Comparison of ENCODE assay signal across 8 mouse cellular contexts in genomic region chr7:120635362-120635781, GRCm38 (mm10). TPM values are rescaled to one million over a fixed set of nuclear protein-coding genes. Genes with fewer than 3 reads are reported as not detected.
DNase-seq lines count a peak whose midpoint lies in the region; ATAC-seq and TF ChIP-seq lines count a peak whose summit lies in the region.

No protein-coding gene starts in this region.

- DNase-seq in layer of hippocampus, adult 2 months (ENCODE audit: low spot score in 2 of 2) = no peak
- DNase-seq in layer of hippocampus, adult 11-12 months (ENCODE audit: low spot score) = no peak
- DNase-seq in cerebellum, postnatal 14 days = no peak
- DNase-seq in adrenal gland, adult 18-20 months (ENCODE audit: low spot score in 2 of 2) = no peak
- no peak for DNase-seq in layer of hippocampus, adult 9-11 months

- H3K4me2 ChIP-seq in embryonic facial prominence, embryonic 12.5 days (replicated peaks) = peak overlapping the region; percentile 71
- H3K4me2 ChIP-seq in intestine, postnatal 0 days (replicated peaks; ENCODE audit: low read depth) = peak overlapping the region; percentile 77
- peak overlapping the region; percentile 82 for H3K4me2 ChIP-seq in neural tube, embryonic 13.5 days

- H3K9ac ChIP-seq in embryonic facial prominence, embryonic 12.5 days = peak overlapping the region; percentile 91
- H3K9ac ChIP-seq in intestine, postnatal 0 days (ENCODE audit: low read depth, low read length) = peak overlapping the region; percentile 94
- peak overlapping the region; percentile 91 for H3K9ac ChIP-seq in neural tube, embryonic 13.5 days

- under 1% methylated on average over 32 of the region's 32 CpGs for WGBS in embryonic facial prominence, embryonic 12.5 days
- 0% methylated on average over 32 of the region's 32 CpGs for WGBS in intestine, postnatal 0 days
- WGBS in neural tube, embryonic 13.5 days = 0% methylated on average over 32 of the region's 32 CpGs

- H3K4me1 ChIP-seq in embryonic facial prominence, embryonic 12.5 days = peaks cover 12% of the 10 kb centered on the region
- H3K4me1 ChIP-seq in intestine, postnatal 0 days (replicated peaks; ENCODE audit: control insufficient read depth, insufficient read depth, low read length) = peaks cover 6% of the 10 kb centered on the region
- peaks cover 22% of the 10 kb centered on the region for H3K4me1 ChIP-seq in neural tube, embryonic 13.5 days (replicated peaks)

- ATAC-seq in embryonic facial prominence, embryonic 12.5 days (ENCODE audit: insufficient number of reproducible peaks, insufficient read depth, low FRiP score, low TSS enrichment) = peak; percentile 86; the same call in 1 of the 2 replicates
- ATAC-seq in intestine, postnatal 0 days = peak; percentile 81
- ATAC-seq in neural tube, embryonic 13.5 days (ENCODE audit: low read depth) = peak; percentile 89

- peaks cover 24% of the 10 kb centered on the region for H3K36me3 ChIP-seq in embryonic facial prominence, embryonic 12.5 days
- H3K36me3 ChIP-seq in intestine, postnatal 0 days (ENCODE audit: control insufficient read depth, insufficient read depth) = peaks cover 20% of the 10 kb centered on the region
- peaks cover 24% of the 10 kb centered on the region for H3K36me3 ChIP-seq in neural tube, embryonic 13.5 days

- TF ChIP-seq CTCF in layer of hippocampus, adult 2 months (conservative IDR thresholded peaks at IDR 0.05) = no peak
- no peak for TF ChIP-seq CTCF in intestine, postnatal 0 days (IDR thresholded peaks at IDR 0.05; ENCODE audit: low read depth)

- H3K27ac ChIP-seq in layer of hippocampus, adult 2 months = peak overlapping the region; percentile 96
- H3K27ac ChIP-seq in embryonic facial prominence, embryonic 12.5 days = peak overlapping the region; percentile 96
- peak overlapping the region; percentile 97 for H3K27ac ChIP-seq in intestine, postnatal 0 days (ENCODE audit: low read depth, low read length)
- peak overlapping the region; percentile 91 for H3K27ac ChIP-seq in neural tube, embryonic 13.5 days (replicated peaks)

- peak overlapping the region; percentile 82 for H3K4me3 ChIP-seq in layer of hippocampus, adult 2 months
- peak overlapping the region; percentile 98 for H3K4me3 ChIP-seq in embryonic facial prominence, embryonic 12.5 days
- H3K4me3 ChIP-seq in intestine, postnatal 0 days (ENCODE audit: low read depth, low read length) = peak overlapping the region; percentile 91
- H3K4me3 ChIP-seq in neural tube, embryonic 13.5 days = peak overlapping the region; percentile 78

- no peaks in the 10 kb centered on the region for H3K27me3 ChIP-seq in embryonic facial prominence, embryonic 12.5 days
- no peaks in the 10 kb centered on the region for H3K27me3 ChIP-seq in intestine, postnatal 0 days (replicated peaks; ENCODE audit: control insufficient read depth, insufficient read depth, low read length)
- H3K27me3 ChIP-seq in neural tube, embryonic 13.5 days = no peaks in the 10 kb centered on the region

- no peaks in the 10 kb centered on the region for H3K9me3 ChIP-seq in embryonic facial prominence, embryonic 12.5 days
- no peaks in the 10 kb centered on the region for H3K9me3 ChIP-seq in intestine, postnatal 0 days (ENCODE audit: control insufficient read depth)
- H3K9me3 ChIP-seq in neural tube, embryonic 13.5 days = no peaks in the 10 kb centered on the region

RNA-seq across cellular contexts. Expression of gene Uqcrc2, which starts 0.4 kb away (rescaled TPM):
- total RNA-seq in layer of hippocampus, adult 2 months (2021) = 100 to 1,000 TPM; 233 to 241 TPM
- 166 and 177 TPM in 2 replicates for polyA plus RNA-seq in embryonic facial prominence, embryonic 12.5 days (2016; fragmentation: Nextera tagmentation; extraction: Ambion mirVana)
- polyA plus RNA-seq in intestine, postnatal 0 days (2015; fragmentation: Nextera tagmentation; extraction: Ambion mirVana) = 246 and 267 TPM in 2 replicates
- 194 and 221 TPM in 2 replicates for polyA plus RNA-seq in neural tube, embryonic 13.5 days (2015; fragmentation: Nextera tagmentation; extraction: Ambion mirVana)
- 100 to 1,000 TPM; 378 to 592 TPM for total RNA-seq in adrenal gland, adult 18-20 months (2021)

RNA-seq across cellular contexts. Expression of gene Pdzd9, which starts 34.8 kb away (rescaled TPM):
- not detected for total RNA-seq in layer of hippocampus, adult 2 months (2021)
- polyA plus RNA-seq in embryonic facial prominence, embryonic 12.5 days (2016; fragmentation: Nextera tagmentation; extraction: Ambion mirVana) = 0.56 and 0.60 TPM in 2 replicates
- 0.33 and 0.68 TPM in 2 replicates for polyA plus RNA-seq in intestine, postnatal 0 days (2015; fragmentation: Nextera tagmentation; extraction: Ambion mirVana)
- polyA plus RNA-seq in neural tube, embryonic 13.5 days (2015; fragmentation: Nextera tagmentation; extraction: Ambion mirVana) = 0.33 and 0.39 TPM in 2 replicates
- total RNA-seq in adrenal gland, adult 18-20 months (2021) = not detected

RNA-seq across cellular contexts. Expression of gene Mosmo, which starts 42.0 kb away (rescaled TPM):
- 10 to 100 TPM; 93.5 to 99.0 TPM for total RNA-seq in layer of hippocampus, adult 2 months (2021)
- 15.4 and 16.0 TPM in 2 replicates for polyA plus RNA-seq in embryonic facial prominence, embryonic 12.5 days (2016; fragmentation: Nextera tagmentation; extraction: Ambion mirVana)
- 7.0 and 7.4 TPM in 2 replicates for polyA plus RNA-seq in intestine, postnatal 0 days (2015; fragmentation: Nextera tagmentation; extraction: Ambion mirVana)
- polyA plus RNA-seq in neural tube, embryonic 13.5 days (2015; fragmentation: Nextera tagmentation; extraction: Ambion mirVana) = 13.8 and 17.6 TPM in 2 replicates
- 10 to 100 TPM; 40.6 to 47.6 TPM for total RNA-seq in adrenal gland, adult 18-20 months (2021)
